Mouse (Mus musculus): ENCODE measurements at regions not wholly inside any gene's neighbourhood (a gene's known extent, or its start where the extent isn't known, plus 50 kb on each side); places are given as distances from the start of the nearest gene placed in this dataset.
"Not testable (repeated sequence)": the region's sequence is repeated elsewhere in the genome, so short reads cannot be mapped to it uniquely, and the experiment has no call there.

DNA sequence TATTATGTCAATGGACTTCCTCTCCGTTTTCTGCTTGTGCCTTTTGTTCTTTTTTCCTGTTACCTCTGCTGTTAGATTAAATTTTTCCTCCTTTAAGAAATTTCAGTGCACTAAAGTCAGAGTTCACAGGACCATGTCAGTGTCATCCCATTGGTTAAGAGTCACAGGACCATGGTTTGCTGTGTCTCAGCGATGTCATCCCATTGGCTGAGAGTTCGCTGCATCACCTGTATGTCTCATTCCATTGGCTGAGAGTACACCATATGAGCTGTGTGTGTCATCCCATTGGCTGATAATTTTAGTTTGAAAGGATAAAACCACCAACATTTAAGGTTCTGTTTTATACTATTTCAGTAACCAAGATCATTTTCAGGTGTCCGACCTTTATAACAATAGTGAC is 50.7 kb upstream of the Jade1 start:
- TF ChIP-seq POLR2A (IDR thresholded peaks at IDR 0.05; ENCODE audit: low read depth, low read length) (no peak), CTCF (IDR thresholded peaks at IDR 0.05; ENCODE audit: extremely low read depth, insufficient read length, insufficient replicate concordance, low read depth, low read length) (no peak)
- Histone ChIP-seq H3K27me3 (ENCODE audit: control insufficient read depth, insufficient read depth, low read length) (no peaks in the 10 kb centered on the region), H3K4me3 (ENCODE audit: low read depth, low read length) (no peak overlapping the region), H3K4me1 (ENCODE audit: control insufficient read depth, insufficient read depth, insufficient read length, low read length) (0 out of 2 replicates have a peak, but pooled peaks cover 1% of the 10 kb centered on the region), H3K27ac (ENCODE audit: insufficient read depth, low read depth, low read length) (no peak overlapping the region), H3K36me3 (ENCODE audit: control insufficient read depth, insufficient read depth, low read length) (no peaks in the 10 kb centered on the region)
- 93% methylated on average over 4 of the region's 4 CpGs for WGBS

DNA sequence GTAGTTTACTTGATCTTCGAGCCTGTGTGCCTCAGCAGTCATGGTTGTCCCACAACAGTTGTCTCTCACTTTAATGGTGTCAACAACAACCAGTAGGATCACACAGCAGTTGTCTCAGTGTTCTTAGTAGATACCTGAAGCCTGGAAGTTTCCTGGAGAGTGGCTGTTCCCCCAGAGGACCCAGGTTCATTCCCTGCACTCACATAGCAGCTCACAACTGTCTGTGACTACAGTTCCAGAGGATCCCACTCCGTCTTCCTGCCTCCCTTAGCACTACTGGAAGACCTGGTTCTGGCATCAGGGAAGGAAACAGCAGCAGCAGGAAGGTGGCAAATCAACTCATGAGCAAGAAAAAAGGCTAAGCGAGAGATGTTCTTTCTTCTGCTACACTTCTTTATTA is 53.4 kb upstream of the Jade1 start:
- Histone ChIP-seq H3K27ac (ENCODE audit: insufficient read depth, low read depth, low read length) (no peak overlapping the region), H3K4me1 (ENCODE audit: control insufficient read depth, insufficient read depth, insufficient read length, low read length) (peaks cover 3% of the 10 kb centered on the region; the same call in 1 of the 2 replicates), H3K27me3 (ENCODE audit: control insufficient read depth, insufficient read depth, low read length) (no peaks in the 10 kb centered on the region), H3K4me3 (ENCODE audit: low read depth, low read length) (no peak overlapping the region), H3K36me3 (ENCODE audit: control insufficient read depth, insufficient read depth, low read length) (no peaks in the 10 kb centered on the region)
- WGBS: 89% methylated on average over 3 of the region's 3 CpGs
- TF ChIP-seq POLR2A (IDR thresholded peaks at IDR 0.05; ENCODE audit: low read depth, low read length) (no peak), CTCF (IDR thresholded peaks at IDR 0.05; ENCODE audit: extremely low read depth, insufficient read length, insufficient replicate concordance, low read depth, low read length) (no peak)

DNA sequence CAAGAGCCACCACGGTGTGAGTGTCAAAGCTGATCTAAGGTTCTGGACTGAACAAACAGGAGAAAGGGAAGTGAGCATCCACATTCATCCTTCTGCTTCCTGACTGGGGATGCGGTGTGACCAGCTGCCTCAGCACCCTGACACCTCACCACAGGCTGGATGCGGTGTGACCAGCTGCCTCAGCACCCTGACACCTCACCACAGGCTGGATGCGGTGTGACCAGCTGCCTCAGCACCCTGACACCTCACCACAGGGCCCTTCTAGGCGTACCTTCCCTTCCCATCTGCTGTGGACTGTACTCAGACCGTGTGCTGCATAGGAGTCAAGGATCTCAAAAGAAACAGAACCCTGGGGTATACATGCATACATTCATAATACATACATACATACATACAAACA is 53.9 kb upstream of the Jade1 start:
- H3K4me1 ChIP-seq (ENCODE audit: control insufficient read depth, insufficient read depth, insufficient read length, low read length); H3K4me3 ChIP-seq (ENCODE audit: low read depth, low read length); H3K27me3 ChIP-seq (ENCODE audit: control insufficient read depth, insufficient read depth, low read length); H3K36me3 ChIP-seq (ENCODE audit: control insufficient read depth, insufficient read depth, low read length); H3K27ac ChIP-seq (ENCODE audit: insufficient read depth, low read depth, low read length): not testable (repeated sequence)
- WGBS: 72% methylated on average over 6 of the region's 6 CpGs

DNA sequence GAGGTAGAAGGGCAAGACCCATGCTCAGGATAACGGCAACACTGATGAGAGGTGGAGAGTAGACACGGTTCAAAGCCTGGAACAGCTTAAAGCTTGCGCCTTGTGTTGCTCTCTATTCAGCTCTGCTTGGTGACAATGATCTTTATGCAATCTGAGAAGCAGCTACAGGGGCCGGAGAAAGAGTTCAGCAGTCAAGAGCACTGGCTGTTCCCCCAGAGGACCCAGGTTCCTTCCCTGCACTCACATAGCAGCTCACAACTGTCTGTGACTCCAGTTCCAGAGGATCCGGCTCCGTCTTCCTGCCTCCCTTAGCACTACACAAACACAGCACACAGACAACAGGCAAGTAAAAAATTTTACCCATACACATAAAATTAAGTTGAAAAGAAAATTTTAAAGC is 54.4 kb upstream of the Jade1 start:
- 91% methylated on average over 6 of the region's 6 CpGs for WGBS
- no peaks in the 10 kb centered on the region for H3K27me3 ChIP-seq (ENCODE audit: control insufficient read depth, insufficient read depth, low read length)
- peaks cover 3% of the 10 kb centered on the region; the same call in 1 of the 2 replicates for H3K4me1 ChIP-seq (ENCODE audit: control insufficient read depth, insufficient read depth, insufficient read length, low read length)
- no peak overlapping the region for H3K27ac ChIP-seq (ENCODE audit: insufficient read depth, low read depth, low read length)
- H3K36me3 ChIP-seq (ENCODE audit: control insufficient read depth, insufficient read depth, low read length): no peaks in the 10 kb centered on the region
- no peak overlapping the region for H3K4me3 ChIP-seq (ENCODE audit: low read depth, low read length)
- no peak for TF ChIP-seq POLR2A (IDR thresholded peaks at IDR 0.05; ENCODE audit: low read depth, low read length)
- no peak for TF ChIP-seq CTCF (IDR thresholded peaks at IDR 0.05; ENCODE audit: extremely low read depth, insufficient read length, insufficient replicate concordance, low read depth, low read length)

DNA sequence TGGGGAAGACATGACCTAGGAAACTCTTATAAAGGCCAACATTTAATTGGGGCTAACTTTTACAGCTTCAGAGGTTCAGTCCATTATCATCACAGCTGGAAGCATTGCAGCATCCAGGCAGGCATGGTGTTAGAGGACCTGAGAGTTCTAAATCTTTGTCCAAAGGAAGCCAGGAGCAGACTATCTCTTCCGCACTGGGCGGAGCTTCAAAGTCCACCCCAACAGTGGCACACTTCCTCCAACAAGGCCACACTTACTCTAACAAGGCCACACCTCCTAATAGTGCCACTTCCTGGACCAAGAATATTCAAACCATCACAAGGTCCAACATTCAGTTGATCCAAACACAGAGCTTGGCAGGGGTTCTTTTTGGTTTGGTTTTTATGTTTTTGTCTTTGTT is 55.9 kb upstream of the Jade1 start:
- WGBS: 52% methylated on average over 2 of the region's 2 CpGs
- TF ChIP-seq POLR2A (IDR thresholded peaks at IDR 0.05; ENCODE audit: low read depth, low read length) (no peak), CTCF (IDR thresholded peaks at IDR 0.05; ENCODE audit: extremely low read depth, insufficient read length, insufficient replicate concordance, low read depth, low read length) (no peak)
- peaks cover 3% of the 10 kb centered on the region; the same call in 1 of the 2 replicates for H3K4me1 ChIP-seq (ENCODE audit: control insufficient read depth, insufficient read depth, insufficient read length, low read length)
- no peaks in the 10 kb centered on the region for H3K36me3 ChIP-seq (ENCODE audit: control insufficient read depth, insufficient read depth, low read length)
- no peak overlapping the region for H3K27ac ChIP-seq (ENCODE audit: insufficient read depth, low read depth, low read length)
- no peaks in the 10 kb centered on the region for H3K27me3 ChIP-seq (ENCODE audit: control insufficient read depth, insufficient read depth, low read length)
- H3K4me3 ChIP-seq (ENCODE audit: low read depth, low read length): no peak overlapping the region

DNA sequence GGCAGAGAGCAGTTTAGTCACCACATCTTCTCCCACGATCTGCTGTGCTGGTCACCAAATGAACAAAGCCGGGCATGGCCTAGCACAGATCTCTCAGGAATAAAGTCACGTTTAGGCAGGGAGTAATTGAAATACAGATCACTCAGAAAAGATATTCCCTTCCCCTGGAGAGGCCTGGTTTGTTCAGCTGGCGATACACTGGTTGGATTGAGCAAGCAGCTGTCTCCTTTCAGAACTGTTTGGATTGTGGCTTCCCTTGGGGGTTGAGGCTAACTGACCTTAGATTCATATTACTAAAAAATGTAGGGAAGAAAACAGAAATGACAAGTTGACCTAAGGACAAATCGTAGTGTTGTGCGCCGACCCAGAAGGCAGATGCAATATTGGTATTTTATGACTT is 56.7 kb upstream of the Jade1 start:
- 76% methylated on average over 7 of the region's 7 CpGs for WGBS
- Histone ChIP-seq H3K36me3 (ENCODE audit: control insufficient read depth, insufficient read depth, low read length) (no peaks in the 10 kb centered on the region), H3K27ac (ENCODE audit: insufficient read depth, low read depth, low read length) (no peak overlapping the region), H3K4me3 (ENCODE audit: low read depth, low read length) (no peak overlapping the region), H3K4me1 (ENCODE audit: control insufficient read depth, insufficient read depth, insufficient read length, low read length) (peaks cover 3% of the 10 kb centered on the region; the same call in 1 of the 2 replicates), H3K27me3 (ENCODE audit: control insufficient read depth, insufficient read depth, low read length) (no peaks in the 10 kb centered on the region)
- no peak for TF ChIP-seq POLR2A (IDR thresholded peaks at IDR 0.05; ENCODE audit: low read depth, low read length)
- no peak for TF ChIP-seq CTCF (IDR thresholded peaks at IDR 0.05; ENCODE audit: extremely low read depth, insufficient read length, insufficient replicate concordance, low read depth, low read length)

DNA sequence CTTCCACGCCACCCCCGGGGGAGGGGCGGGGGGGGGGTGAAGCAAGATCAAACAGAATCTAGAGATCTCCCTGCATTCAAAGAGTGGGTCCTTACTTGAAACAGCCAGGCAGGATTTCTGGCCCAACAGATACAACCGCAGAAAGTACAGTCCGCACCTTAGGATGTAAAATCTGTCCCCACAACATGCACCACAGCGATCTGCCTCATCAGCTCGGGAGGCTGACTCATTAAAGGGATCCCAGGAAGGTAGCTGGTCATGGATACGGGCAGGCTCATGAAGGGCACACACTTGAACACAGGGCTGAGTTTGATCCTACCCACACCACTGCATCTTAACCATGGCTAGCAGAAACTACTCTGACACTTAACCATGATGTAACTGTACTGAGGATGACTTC is 57.8 kb upstream of the Jade1 start:
- Histone ChIP-seq H3K4me1 (ENCODE audit: control insufficient read depth, insufficient read depth, insufficient read length, low read length) (peaks cover 3% of the 10 kb centered on the region; the same call in 1 of the 2 replicates), H3K27me3 (ENCODE audit: control insufficient read depth, insufficient read depth, low read length) (no peaks in the 10 kb centered on the region)
- 87% methylated on average over 8 of the region's 8 CpGs for WGBS

More for the DNA sequence above, 57.8 kb upstream of the Jade1 start:
- Histone ChIP-seq H3K4me3 (ENCODE audit: low read depth, low read length) (no peak overlapping the region), H3K27ac (ENCODE audit: insufficient read depth, low read depth, low read length) (no peak overlapping the region), H3K36me3 (ENCODE audit: control insufficient read depth, insufficient read depth, low read length) (no peaks in the 10 kb centered on the region)
- TF ChIP-seq CTCF (IDR thresholded peaks at IDR 0.05; ENCODE audit: extremely low read depth, insufficient read length, insufficient replicate concordance, low read depth, low read length) (no peak), POLR2A (IDR thresholded peaks at IDR 0.05; ENCODE audit: low read depth, low read length) (no peak)
